Mouse (Mus musculus) midbrain, embryonic 15.5 days (tissue): ENCODE results near the gene Ugt1a5. TPM values are rescaled to one million over a fixed set of nuclear protein-coding genes. Genes with fewer than 3 reads are reported as not detected.
"Not testable (repeated sequence)": the region's sequence is repeated elsewhere in the genome, so short reads cannot be mapped to it uniquely, and the experiment has no call there.

Experiments used
- ATAC-seq: fragments of 200-750 bp; cut with Nextera tagmentation; replicated peaks from 2 replicates; pipeline ENCODE4 v1.8.0; 2017; ENCODE audit warnings: moderate TSS enrichment
- H3K27ac ChIP-seq: fragments of 300-500 bp; sonication (generic); 2 replicates; pipeline ENCODE4 v1.5.1; 2015; ENCODE audit warnings: mild to moderate bottlenecking, inconsistent platforms
- H3K27me3 ChIP-seq: fragments of 300-500 bp; sonication (generic); replicated peaks from 2 replicates; pipeline ENCODE4 v1.6.1; 2015; ENCODE audit warnings: inconsistent platforms
- H3K36me3 ChIP-seq: fragments of 300-500 bp; sonication (generic); replicated peaks from 2 replicates; pipeline ENCODE4 v1.6.1; 2015; ENCODE audit warnings: inconsistent platforms
- H3K4me1 ChIP-seq: fragments of 300-500 bp; sonication (generic); 2 replicates; pipeline ENCODE4 v1.6.1; 2015; ENCODE audit warnings: inconsistent platforms
- H3K4me2 ChIP-seq: fragments of 300-500 bp; sonication (generic); 2 replicates; pipeline ENCODE4 v1.6.1; 2015; ENCODE audit warnings: inconsistent platforms, mild to moderate bottlenecking, moderate library complexity
- H3K4me3 ChIP-seq: fragments of 300-500 bp; sonication (generic); 2 replicates; pipeline ENCODE4 v1.5.1; 2015; ENCODE audit warnings: mild to moderate bottlenecking, inconsistent platforms
- H3K9ac ChIP-seq: fragments of 300-500 bp; sonication (generic); 2 replicates; pipeline ENCODE4 v1.6.1; 2015; ENCODE audit warnings: mild to moderate bottlenecking, inconsistent platforms
- H3K9me3 ChIP-seq: fragments of 300-500 bp; sonication (generic); 2 replicates; pipeline ENCODE4 v1.6.1; 2016; ENCODE audit warnings: inconsistent platforms
- WGBS: fragments of 180-500 bp; shearing (Covaris S2); methylation state at CpG from one replicate; pipeline ENCODE4 v1.1.7; 2015; ENCODE audit warnings: mixed read lengths; 5-methylcytosine and 5-hydroxymethylcytosine counted together
- polyA plus RNA-seq: library from polyadenylated mRNA; unstranded; fragments of >200 nt; fragmentation: Nextera tagmentation; extraction: Ambion mirVana; gene quantifications from 2 replicates; pipeline ENCODE4 v1.2.1, GENCODE M21; 2015

Gene Ugt1a5
- polyA plus RNA-seq, 1 experiment from 2014 or later: not detected

GRCm38 (mm10) chr1:88218051-88218450 is 52.2 kb downstream of the Ugt1a5 start:
- H3K27me3 ChIP-seq: no peaks in the 10 kb centered on the region
- 75% methylated on average over 9 of the region's 9 CpGs for WGBS
- no peak for ATAC-seq
- peaks cover 47% of the 10 kb centered on the region for H3K9me3 ChIP-seq
- no peaks in the 10 kb centered on the region for H3K4me1 ChIP-seq
- no peak overlapping the region for H3K4me3 ChIP-seq
- H3K27ac ChIP-seq: no peak overlapping the region
- H3K36me3 ChIP-seq: no peaks in the 10 kb centered on the region
- H3K9ac ChIP-seq: no peak overlapping the region
- H3K4me2 ChIP-seq: no peak overlapping the region

- ATAC-seq: no peak
- no peaks in the 10 kb centered on the region for H3K27me3 ChIP-seq
- no peak overlapping the region for H3K4me3 ChIP-seq
- WGBS: 55% methylated on average over 4 of the region's 4 CpGs
- H3K36me3 ChIP-seq: no peaks in the 10 kb centered on the region
- no peak overlapping the region for H3K27ac ChIP-seq
- H3K4me1 ChIP-seq: no peaks in the 10 kb centered on the region
- H3K9me3 ChIP-seq: peaks cover 42% of the 10 kb centered on the region
- no peak overlapping the region for H3K4me2 ChIP-seq
- H3K9ac ChIP-seq: no peak overlapping the region
These were observed 52.8 kb downstream of the Ugt1a5 start for GRCm38 (mm10) chr1:88218591-88218990.

GRCm38 (mm10) chr1:88219054-88219453 is 53.2 kb downstream of the Ugt1a5 start:
- Histone ChIP-seq H3K4me1 (no peaks in the 10 kb centered on the region), H3K27me3 (no peaks in the 10 kb centered on the region), H3K27ac (no peak overlapping the region), H3K9ac (no peak overlapping the region), H3K36me3 (no peaks in the 10 kb centered on the region), H3K4me3 (no peak overlapping the region), H3K4me2 (no peak overlapping the region), H3K9me3 (peaks cover 37% of the 10 kb centered on the region)
- WGBS: 16% methylated on average over 1 of the region's 1 CpGs
- no peak for ATAC-seq

GRCm38 (mm10) chr1:88220336-88220735 is 54.5 kb downstream of the Ugt1a5 start:
- Histone ChIP-seq H3K36me3 (no peaks in the 10 kb centered on the region), H3K27ac (no peak overlapping the region), H3K9ac (no peak overlapping the region), H3K9me3 (peaks cover 27% of the 10 kb centered on the region), H3K4me1 (no peaks in the 10 kb centered on the region), H3K4me2 (no peak overlapping the region), H3K4me3 (no peak overlapping the region), H3K27me3 (no peaks in the 10 kb centered on the region)
- no peak for ATAC-seq

- WGBS: 48% methylated on average over 2 of the region's 2 CpGs
- no peaks in the 10 kb centered on the region for H3K4me1 ChIP-seq
- H3K9me3 ChIP-seq: peaks cover 29% of the 10 kb centered on the region
- ATAC-seq: no peak
- H3K36me3 ChIP-seq: no peaks in the 10 kb centered on the region
- H3K27me3 ChIP-seq: no peaks in the 10 kb centered on the region
- H3K4me3 ChIP-seq: no peak overlapping the region
- no peak overlapping the region for H3K9ac ChIP-seq
- H3K27ac ChIP-seq: no peak overlapping the region
- no peak overlapping the region for H3K4me2 ChIP-seq
These were observed 56.4 kb downstream of the Ugt1a5 start for GRCm38 (mm10) chr1:88222216-88222615.

GRCm38 (mm10) chr1:88223011-88223515 is 57.3 kb downstream of the Ugt1a5 start:
- not testable (repeated sequence) for H3K27me3 ChIP-seq, H3K27ac ChIP-seq, H3K4me1 ChIP-seq, ATAC-seq, H3K4me3 ChIP-seq, H3K9ac ChIP-seq, H3K36me3 ChIP-seq, H3K4me2 ChIP-seq
- H3K9me3 ChIP-seq: peaks cover 33% of the 10 kb centered on the region

GRCm38 (mm10) chr1:88223591-88223990 is 57.8 kb downstream of the Ugt1a5 start:
- H3K4me2 ChIP-seq: no peak overlapping the region
- H3K27me3 ChIP-seq: no peaks in the 10 kb centered on the region
- 49% methylated on average over 1 of the region's 1 CpGs for WGBS
- H3K9ac ChIP-seq: no peak overlapping the region
- ATAC-seq: no peak
- H3K4me1 ChIP-seq: no peaks in the 10 kb centered on the region
- no peak overlapping the region for H3K27ac ChIP-seq
- H3K9me3 ChIP-seq: peaks cover 38% of the 10 kb centered on the region
- H3K36me3 ChIP-seq: no peaks in the 10 kb centered on the region
- no peak overlapping the region for H3K4me3 ChIP-seq

GRCm38 (mm10) chr1:88224029-88224776 is 58.4 kb downstream of the Ugt1a5 start:
- Histone ChIP-seq H3K27ac (no peak overlapping the region), H3K27me3 (no peaks in the 10 kb centered on the region), H3K4me2 (no peak overlapping the region), H3K4me1 (no peaks in the 10 kb centered on the region), H3K9me3 (peaks cover 44% of the 10 kb centered on the region), H3K36me3 (no peaks in the 10 kb centered on the region), H3K9ac (no peak overlapping the region), H3K4me3 (no peak overlapping the region)
- ATAC-seq: no peak
- WGBS: 76% methylated on average over 2 of the region's 2 CpGs

- not testable (repeated sequence) for H3K4me3 ChIP-seq, H3K4me1 ChIP-seq, H3K9ac ChIP-seq, H3K36me3 ChIP-seq, H3K4me2 ChIP-seq, H3K27ac ChIP-seq, H3K27me3 ChIP-seq, ATAC-seq
- 42% methylated on average over 2 of the region's 2 CpGs for WGBS
- H3K9me3 ChIP-seq: peaks cover 55% of the 10 kb centered on the region
These were observed 59.5 kb downstream of the Ugt1a5 start for GRCm38 (mm10) chr1:88225301-88225700.

- Histone ChIP-seq H3K9me3 (peaks cover 59% of the 10 kb centered on the region), H3K4me1 (no peaks in the 10 kb centered on the region), H3K27ac (no peak overlapping the region), H3K36me3 (no peaks in the 10 kb centered on the region), H3K27me3 (no peaks in the 10 kb centered on the region), H3K9ac (no peak overlapping the region), H3K4me3 (no peak overlapping the region), H3K4me2 (no peak overlapping the region)
- ATAC-seq: no peak
These were observed 59.9 kb downstream of the Ugt1a5 start for GRCm38 (mm10) chr1:88225741-88226140.

GRCm38 (mm10) chr1:88226670-88227379 is 61.0 kb downstream of the Ugt1a5 start, which contains the start of gene Mroh2a:
Mroh2a (plus strand) TSS chr1:88226986.
- Histone ChIP-seq H3K9me3 (peaks cover 69% of the 10 kb centered on the region), H3K4me1 (no peaks in the 10 kb centered on the region), H3K4me3 (no peak within 1 kb of the TSS), H3K9ac (no peak within 1 kb of the TSS), H3K4me2 (no peak within 1 kb of the TSS), H3K27me3 (no peaks in the 10 kb centered on the region), H3K27ac (no peak within 1 kb of the TSS), H3K36me3 (no peaks in the 10 kb centered on the region)
- 54% methylated on average over 5 of the region's 5 CpGs for WGBS
- no peak for ATAC-seq

GRCm38 (mm10) chr1:88227482-88227881 is 61.7 kb downstream of the Ugt1a5 start:
- ATAC-seq: no peak
- Histone ChIP-seq H3K27ac (no peak overlapping the region), H3K4me3 (no peak overlapping the region), H3K9ac (no peak overlapping the region), H3K27me3 (no peaks in the 10 kb centered on the region), H3K4me2 (no peak overlapping the region), H3K36me3 (no peaks in the 10 kb centered on the region), H3K9me3 (peaks cover 72% of the 10 kb centered on the region), H3K4me1 (no peaks in the 10 kb centered on the region)
- 58% methylated on average over 2 of the region's 2 CpGs for WGBS

- no peak overlapping the region for H3K4me2 ChIP-seq
- no peaks in the 10 kb centered on the region for H3K36me3 ChIP-seq
- H3K4me1 ChIP-seq: no peaks in the 10 kb centered on the region
- WGBS: 71% methylated on average over 7 of the region's 7 CpGs
- no peak overlapping the region for H3K9ac ChIP-seq
- no peak overlapping the region for H3K4me3 ChIP-seq
- no peak overlapping the region for H3K27ac ChIP-seq
- H3K9me3 ChIP-seq: peaks cover 78% of the 10 kb centered on the region
- no peak for ATAC-seq
- H3K27me3 ChIP-seq: no peaks in the 10 kb centered on the region
These were observed 62.3 kb downstream of the Ugt1a5 start for GRCm38 (mm10) chr1:88228121-88228520.
